Comparison of ENCODE assay signal across 35 mouse cellular contexts in the genomic region with DNA sequence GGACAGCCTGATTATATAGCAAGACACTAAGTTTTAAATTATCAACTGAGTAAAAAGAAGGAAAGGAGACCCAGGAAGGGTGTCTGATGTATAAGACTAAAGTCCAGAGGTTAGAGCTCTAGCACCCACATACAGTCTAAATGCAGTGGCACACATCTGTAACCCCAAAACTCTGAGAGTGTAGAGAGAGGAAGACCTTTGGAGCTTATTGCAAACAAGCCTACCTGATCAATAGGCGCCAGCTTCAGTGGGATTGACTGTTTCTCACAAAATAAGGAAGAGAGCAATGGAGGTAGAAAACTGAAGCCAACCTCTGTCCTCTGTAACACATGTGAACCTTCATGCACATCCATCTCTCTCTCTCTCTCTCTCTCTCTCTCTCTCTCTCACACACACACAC.
"Had no signal": no experiment of that assay in that cellular context is flagged by ENCODE, and none has a peak within 500 bp of the region (broad histone marks: within the 10 kb centered on the region; RNA-seq: fewer than 3 reads in every experiment).

No protein-coding gene starts in this region.

- H3K27me3 ChIP-seq: heart, embryonic 12.5 days; heart, embryonic 13.5 days; heart, embryonic 15.5 days; hindbrain, embryonic 12.5 days; hindbrain, embryonic 13.5 days; hindbrain, embryonic 15.5 days; intestine, embryonic 15.5 days; kidney, embryonic 15.5 days had no signal

- H3K27ac ChIP-seq: heart, adult 2 months; heart, embryonic 10.5 days; heart, embryonic 13.5 days; heart, embryonic 15.5 days; hindbrain, embryonic 10.5 days; hindbrain, embryonic 12.5 days; hindbrain, embryonic 13.5 days; hindbrain, embryonic 14.5 days; hindbrain, embryonic 15.5 days; hindbrain, postnatal 0 days; intestine, embryonic 15.5 days; kidney, embryonic 15.5 days; kidney, postnatal 0 days; layer of hippocampus, adult 2 months had no signal

- H3K4me3 ChIP-seq: heart, adult 2 months; heart, embryonic 10.5 days; heart, embryonic 12.5 days; heart, embryonic 13.5 days; heart, embryonic 15.5 days; hindbrain, embryonic 10.5 days; hindbrain, embryonic 12.5 days; hindbrain, embryonic 13.5 days; hindbrain, embryonic 15.5 days; intestine, embryonic 15.5 days; kidney, embryonic 15.5 days; layer of hippocampus, adult 2 months had no signal

- H3K36me3 ChIP-seq: heart, embryonic 10.5 days; heart, embryonic 12.5 days; heart, embryonic 13.5 days; heart, embryonic 15.5 days; hindbrain, embryonic 10.5 days; hindbrain, embryonic 12.5 days; hindbrain, embryonic 13.5 days; hindbrain, embryonic 15.5 days; intestine, embryonic 15.5 days; kidney, embryonic 15.5 days had no signal

- H3K9ac ChIP-seq: heart, embryonic 12.5 days; heart, embryonic 13.5 days; heart, embryonic 15.5 days; hindbrain, embryonic 12.5 days; hindbrain, embryonic 13.5 days; hindbrain, embryonic 14.5 days; hindbrain, embryonic 15.5 days; intestine, embryonic 15.5 days; kidney, embryonic 15.5 days had no signal

- H3K4me2 ChIP-seq: heart, embryonic 11.5 days; heart, embryonic 12.5 days; heart, embryonic 13.5 days; heart, embryonic 15.5 days; hindbrain, embryonic 12.5 days; hindbrain, embryonic 13.5 days; hindbrain, embryonic 14.5 days; hindbrain, embryonic 15.5 days; intestine, embryonic 15.5 days; kidney, embryonic 15.5 days had no signal

- ATAC-seq: hindbrain, embryonic 16.5 days; hindbrain, postnatal 0 days; inflammation-experienced regulatory T-cells, adult 6 months; intestine, embryonic 15.5 days; intestine, embryonic 16.5 days; intestine, postnatal 0 days had no signal

- H3K4me1 ChIP-seq: heart, embryonic 10.5 days; heart, embryonic 12.5 days; heart, embryonic 13.5 days; heart, embryonic 15.5 days; hindbrain, embryonic 10.5 days; hindbrain, embryonic 12.5 days; hindbrain, embryonic 13.5 days; hindbrain, embryonic 15.5 days; intestine, embryonic 15.5 days; kidney, embryonic 15.5 days had no signal

- DNase-seq: heart, adult 2 months; heart, postnatal 10 days; heart, postnatal 14 days; heart, postnatal 36 days; heart, postnatal 4 days; kidney, adult 11 months; kidney, adult 18-20 months; kidney, adult 2 months; kidney, adult 8-10 months; kidney, adult 9 months; kidney, postnatal 10 days; kidney, postnatal 14 days; kidney, postnatal 25 days; kidney, postnatal 36 days; kidney, postnatal 4 days; layer of hippocampus, adult 9-11 months had no signal

- H3K9me3 ChIP-seq: heart, embryonic 10.5 days; heart, embryonic 12.5 days; heart, embryonic 13.5 days; heart, embryonic 15.5 days; hindbrain, embryonic 10.5 days; hindbrain, embryonic 12.5 days; hindbrain, embryonic 13.5 days; hindbrain, embryonic 15.5 days; intestine, embryonic 15.5 days; kidney, embryonic 15.5 days had no signal
